Mouse (Mus musculus) small intestine, adult 2 months (tissue): ENCODE results near the gene Gm266.

ENCODE experiments used
- CTCF ChIP-seq: fragments of 200-500 bp; IDR thresholded peaks from 2 replicates; pipeline ENCODE4 v1.5.1; 2012; ENCODE audit warnings: low read depth, mild to moderate bottlenecking, control low read depth, inconsistent platforms, low read length, moderate library complexity, mixed read lengths; ENCODE audit not compliant: insufficient replicate concordance, insufficient read length; ENCODE audit errors: extremely low read depth
- POLR2A ChIP-seq: fragments of 200-500 bp; IDR thresholded peaks from 2 replicates; pipeline ENCODE4 v1.6.1; 2012; ENCODE audit warnings: low read depth, mild to moderate bottlenecking, control low read depth, inconsistent platforms, low read length, moderate library complexity

GRCm38 (mm10) chr12:111503063-111503567 lies 17.5 kb upstream of the Gm266 start:
- no peak for TF ChIP-seq POLR2A
- no peak for TF ChIP-seq CTCF
